Mouse (Mus musculus) C2C12 (cell line): ENCODE measurements around the gene Pik3c2g. TPM values are rescaled to one million over a fixed set of nuclear protein-coding genes. Genes with fewer than 3 reads are reported as not detected.

ENCODE experiments used
- H3K27me3 ChIP-seq: one replicate; pipeline ENCODE4 v1.6.1; 2011; ENCODE audit not compliant: control insufficient read depth, insufficient read depth, insufficient read length
- H3K36me3 ChIP-seq: one replicate; pipeline ENCODE4 v1.6.1; 2011; ENCODE audit not compliant: control insufficient read depth, insufficient read depth
- H3K4me3 ChIP-seq: one replicate; pipeline ENCODE4 v1.5.1; 2011; ENCODE audit warnings: mild to moderate bottlenecking, control low read depth; ENCODE audit not compliant: poor library complexity, insufficient read depth, severe bottlenecking
- H3K79me2 ChIP-seq: one replicate; pipeline ENCODE4 v1.6.1; 2011; ENCODE audit not compliant: control insufficient read depth, insufficient read depth
- H3K79me3 ChIP-seq: one replicate; pipeline ENCODE4 v1.6.1; 2011; ENCODE audit warnings: low read depth, control low read depth
- H3ac ChIP-seq: one replicate; pipeline ENCODE3; 2011; ENCODE audit warnings: low read depth; ENCODE audit not compliant: control insufficient read depth, insufficient read length
- CEBPB ChIP-seq: IDR thresholded peaks from one replicate; pipeline ENCODE4 v1.6.1; 2011; ENCODE audit warnings: low read depth, mild to moderate bottlenecking, control low read depth, moderate library complexity
- CTCF ChIP-seq: IDR thresholded peaks from one replicate; pipeline ENCODE4 v1.5.1; 2011; ENCODE audit not compliant: control insufficient read depth, insufficient read depth, insufficient read length
- FOSL1 ChIP-seq: IDR thresholded peaks from one replicate; pipeline ENCODE4 v1.8.0; 2011; ENCODE audit warnings: mild to moderate bottlenecking, low read length; ENCODE audit not compliant: poor library complexity, insufficient read depth, severe bottlenecking
- MAX ChIP-seq: IDR thresholded peaks from one replicate; pipeline ENCODE4 v1.6.1; 2011; ENCODE audit warnings: mild to moderate bottlenecking, control low read depth
- MYOD1 ChIP-seq: IDR thresholded peaks from one replicate; pipeline ENCODE4 v1.6.1; 2011; ENCODE audit warnings: low read depth; ENCODE audit not compliant: control insufficient read depth, insufficient read length
- MYOG ChIP-seq: IDR thresholded peaks from one replicate; pipeline ENCODE4 v1.6.1; 2011; ENCODE audit not compliant: control insufficient read depth, insufficient read length; ENCODE audit errors: extremely low read depth
- USF1 ChIP-seq: IDR thresholded peaks from one replicate; pipeline ENCODE4 v1.6.1; 2011; ENCODE audit warnings: low read depth, mild to moderate bottlenecking, control low read depth, moderate library complexity
- polyA plus RNA-seq: library from polyadenylated mRNA; unstranded; fragments of >200 nt; fragmentation: generic; extraction: Trizol; gene quantifications from one replicate; pipeline ENCODE4 v1.2.1, GENCODE M21; 2012; ENCODE audit warnings: missing spikeins

Gene Pik3c2g
- polyA plus RNA-seq, 1 experiment, result not detected

- no peak overlapping the region for H3K4me3 ChIP-seq
- no peaks in the 10 kb centered on the region for H3K27me3 ChIP-seq
- H3K79me2 ChIP-seq, result no peaks in the 10 kb centered on the region
- no peak for TF ChIP-seq FOSL1
- no peak for TF ChIP-seq CEBPB
- TF ChIP-seq MYOG, result no peak
- no peak for TF ChIP-seq CTCF
- TF ChIP-seq MAX, result no peak
- TF ChIP-seq USF1, result no peak
- no peak for TF ChIP-seq MYOD1
- H3K36me3 ChIP-seq, result no peaks in the 10 kb centered on the region
- no peaks in the 10 kb centered on the region for H3K79me3 ChIP-seq
- no peak overlapping the region for H3ac ChIP-seq
Observed at GRCm38 (mm10) chr6:139851705-139852603, 264.9 kb downstream of the Pik3c2g start.

GRCm38 (mm10) chr6:139852836-139853235 lies 265.8 kb downstream of the Pik3c2g start:
- no peak overlapping the region for H3K4me3 ChIP-seq

GRCm38 (mm10) chr6:139860141-139860540 lies 273.1 kb downstream of the Pik3c2g start:
- TF ChIP-seq MAX (no peak), MYOD1 (no peak)
- no peaks in the 10 kb centered on the region for H3K36me3 ChIP-seq
- H3ac ChIP-seq, result no peak overlapping the region
- H3K79me2 ChIP-seq, result no peaks in the 10 kb centered on the region
- H3K4me3 ChIP-seq, result no peak overlapping the region
- no peaks in the 10 kb centered on the region for H3K27me3 ChIP-seq
- no peaks in the 10 kb centered on the region for H3K79me3 ChIP-seq

More at GRCm38 (mm10) chr6:139852836-139853235, 265.8 kb downstream of the Pik3c2g start:
- Histone ChIP-seq H3K36me3 (no peaks in the 10 kb centered on the region), H3K79me3 (no peaks in the 10 kb centered on the region), H3K27me3 (no peaks in the 10 kb centered on the region), H3ac (no peak overlapping the region), H3K79me2 (no peaks in the 10 kb centered on the region)
- TF ChIP-seq MYOD1 (no peak), CEBPB (no peak), USF1 (no peak), CTCF (no peak), FOSL1 (no peak), MYOG (no peak)

- Histone ChIP-seq H3K79me2 (no peaks in the 10 kb centered on the region), H3K79me3 (no peaks in the 10 kb centered on the region), H3K36me3 (no peaks in the 10 kb centered on the region), H3K4me3 (no peak overlapping the region), H3ac (no peak overlapping the region), H3K27me3 (no peaks in the 10 kb centered on the region)
- TF ChIP-seq USF1, result no peak
- no peak for TF ChIP-seq MYOG
- no peak for TF ChIP-seq MYOD1
- no peak for TF ChIP-seq MAX
- TF ChIP-seq FOSL1, result no peak
- no peak for TF ChIP-seq CEBPB
- TF ChIP-seq CTCF, result no peak
Observed at GRCm38 (mm10) chr6:139861534-139861933, 274.5 kb downstream of the Pik3c2g start.

GRCm38 (mm10) chr6:139865059-139865673 lies 278.1 kb downstream of the Pik3c2g start:
- TF ChIP-seq FOSL1 (no peak), MYOD1 (no peak), MAX (no peak), CEBPB (no peak)
- H3K27me3 ChIP-seq, result no peaks in the 10 kb centered on the region
- H3K79me3 ChIP-seq, result no peaks in the 10 kb centered on the region
- no peaks in the 10 kb centered on the region for H3K79me2 ChIP-seq
- H3K36me3 ChIP-seq, result no peaks in the 10 kb centered on the region
- H3K4me3 ChIP-seq, result no peak overlapping the region
- no peak overlapping the region for H3ac ChIP-seq
